Mouse (Mus musculus): ENCODE results near the gene H2-DMa. TPM values are rescaled to one million over a fixed set of nuclear protein-coding genes. Genes with fewer than 3 reads are reported as not detected.

H2-DMa gene
- 8.2 and 10.0 TPM in 2 replicates for polyA plus RNA-seq (2011; ENCODE audit: insufficient read length, low read depth, missing spikeins)

- TF ChIP-seq POLR2A (IDR thresholded peaks at IDR 0.05; ENCODE audit: low read depth, low read length): peak; percentile 97
- TF ChIP-seq CTCF (IDR thresholded peaks at IDR 0.05; ENCODE audit: borderline replicate concordance, insufficient read depth, low read length): no peak
- Histone ChIP-seq H3K27ac (ENCODE audit: insufficient read depth, low read length) (peak within 1 kb of the TSS; percentile 100), H3K4me3 (ENCODE audit: insufficient read depth, low read length) (peak within 1 kb of the TSS; percentile 84), H3K4me1 (ENCODE audit: control insufficient read depth, insufficient read depth, low read length) (peaks cover 11% of the 10 kb centered on the region; the same call in 1 of the 2 replicates)
Observed at GRCm38 (mm10) chr17:34119249-34120179, at the start of gene H2-DMa. Gene H2-DMa (plus strand): TSS chr17:34119541.

- H3K4me3 ChIP-seq (ENCODE audit: insufficient read depth, low read length): no peak overlapping the region
- H3K4me1 ChIP-seq (ENCODE audit: control insufficient read depth, insufficient read depth, low read length): no peaks in the 10 kb centered on the region; the same call in 1 of the 2 replicates
- H3K27ac ChIP-seq (ENCODE audit: insufficient read depth, low read length): no peak overlapping the region
- TF ChIP-seq CTCF (IDR thresholded peaks at IDR 0.05; ENCODE audit: borderline replicate concordance, insufficient read depth, low read length): no peak
- TF ChIP-seq POLR2A (IDR thresholded peaks at IDR 0.05; ENCODE audit: low read depth, low read length): no peak
Observed at GRCm38 (mm10) chr17:34072091-34072490, 47.2 kb upstream of the H2-DMa start.

GRCm38 (mm10) chr17:34075271-34075670 lies 44.1 kb upstream of the H2-DMa start:
- H3K4me3 ChIP-seq (ENCODE audit: insufficient read depth, low read length): no peak overlapping the region
- H3K4me1 ChIP-seq (ENCODE audit: control insufficient read depth, insufficient read depth, low read length): no peaks in the 10 kb centered on the region; the same call in 1 of the 2 replicates
- TF ChIP-seq CTCF (IDR thresholded peaks at IDR 0.05; ENCODE audit: borderline replicate concordance, insufficient read depth, low read length) (no peak), POLR2A (IDR thresholded peaks at IDR 0.05; ENCODE audit: low read depth, low read length) (no peak)
- no peak overlapping the region for H3K27ac ChIP-seq (ENCODE audit: insufficient read depth, low read length)

- no peak overlapping the region for H3K4me3 ChIP-seq (ENCODE audit: insufficient read depth, low read length)
- no peaks in the 10 kb centered on the region; the same call in 1 of the 2 replicates for H3K4me1 ChIP-seq (ENCODE audit: control insufficient read depth, insufficient read depth, low read length)
- no peak for TF ChIP-seq POLR2A (IDR thresholded peaks at IDR 0.05; ENCODE audit: low read depth, low read length)
- no peak overlapping the region for H3K27ac ChIP-seq (ENCODE audit: insufficient read depth, low read length)
Observed at GRCm38 (mm10) chr17:34077549-34077948, 41.8 kb upstream of the H2-DMa start.

- H3K4me1 ChIP-seq (ENCODE audit: control insufficient read depth, insufficient read depth, low read length): no peaks in the 10 kb centered on the region; the same call in 1 of the 2 replicates
- no peak overlapping the region for H3K27ac ChIP-seq (ENCODE audit: insufficient read depth, low read length)
- H3K4me3 ChIP-seq (ENCODE audit: insufficient read depth, low read length): no peak overlapping the region
- no peak for TF ChIP-seq CTCF (IDR thresholded peaks at IDR 0.05; ENCODE audit: borderline replicate concordance, insufficient read depth, low read length)
- TF ChIP-seq POLR2A (IDR thresholded peaks at IDR 0.05; ENCODE audit: low read depth, low read length): no peak
Observed at GRCm38 (mm10) chr17:34078148-34078547, 41.2 kb upstream of the H2-DMa start.

GRCm38 (mm10) chr17:34079002-34079401 lies 40.3 kb upstream of the H2-DMa start:
- H3K4me3 ChIP-seq (ENCODE audit: insufficient read depth, low read length): no peak overlapping the region
- no peak for TF ChIP-seq CTCF (IDR thresholded peaks at IDR 0.05; ENCODE audit: borderline replicate concordance, insufficient read depth, low read length)
- TF ChIP-seq POLR2A (IDR thresholded peaks at IDR 0.05; ENCODE audit: low read depth, low read length): no peak
- H3K27ac ChIP-seq (ENCODE audit: insufficient read depth, low read length): no peak overlapping the region
- no peaks in the 10 kb centered on the region; the same call in 1 of the 2 replicates for H3K4me1 ChIP-seq (ENCODE audit: control insufficient read depth, insufficient read depth, low read length)

- TF ChIP-seq POLR2A (IDR thresholded peaks at IDR 0.05; ENCODE audit: low read depth, low read length): no peak
- no peak for TF ChIP-seq CTCF (IDR thresholded peaks at IDR 0.05; ENCODE audit: borderline replicate concordance, insufficient read depth, low read length)
- no peak overlapping the region for H3K27ac ChIP-seq (ENCODE audit: insufficient read depth, low read length)
Observed at GRCm38 (mm10) chr17:34079621-34080020, 39.7 kb upstream of the H2-DMa start.

GRCm38 (mm10) chr17:34083104-34083503 lies 36.2 kb upstream of the H2-DMa start:
- no peak overlapping the region for H3K4me3 ChIP-seq (ENCODE audit: insufficient read depth, low read length)
- no peak overlapping the region for H3K27ac ChIP-seq (ENCODE audit: insufficient read depth, low read length)
- H3K4me1 ChIP-seq (ENCODE audit: control insufficient read depth, insufficient read depth, low read length): no peaks in the 10 kb centered on the region
- TF ChIP-seq POLR2A (IDR thresholded peaks at IDR 0.05; ENCODE audit: low read depth, low read length): no peak
- TF ChIP-seq CTCF (IDR thresholded peaks at IDR 0.05; ENCODE audit: borderline replicate concordance, insufficient read depth, low read length): no peak

More at GRCm38 (mm10) chr17:34079621-34080020, 39.7 kb upstream of the H2-DMa start:
- H3K4me3 ChIP-seq (ENCODE audit: insufficient read depth, low read length): no peak overlapping the region
- no peaks in the 10 kb centered on the region; the same call in 1 of the 2 replicates for H3K4me1 ChIP-seq (ENCODE audit: control insufficient read depth, insufficient read depth, low read length)

- no peak overlapping the region for H3K4me3 ChIP-seq (ENCODE audit: insufficient read depth, low read length)
- H3K4me1 ChIP-seq (ENCODE audit: control insufficient read depth, insufficient read depth, low read length): no peaks in the 10 kb centered on the region
- no peak for TF ChIP-seq CTCF (IDR thresholded peaks at IDR 0.05; ENCODE audit: borderline replicate concordance, insufficient read depth, low read length)
- TF ChIP-seq POLR2A (IDR thresholded peaks at IDR 0.05; ENCODE audit: low read depth, low read length): no peak
- H3K27ac ChIP-seq (ENCODE audit: insufficient read depth, low read length): no peak overlapping the region
Observed at GRCm38 (mm10) chr17:34087386-34087785, 32.0 kb upstream of the H2-DMa start.

GRCm38 (mm10) chr17:34088124-34088523 lies 31.2 kb upstream of the H2-DMa start:
- H3K4me1 ChIP-seq (ENCODE audit: control insufficient read depth, insufficient read depth, low read length): no peaks in the 10 kb centered on the region
- H3K27ac ChIP-seq (ENCODE audit: insufficient read depth, low read length): no peak overlapping the region
- no peak for TF ChIP-seq POLR2A (IDR thresholded peaks at IDR 0.05; ENCODE audit: low read depth, low read length)
- no peak for TF ChIP-seq CTCF (IDR thresholded peaks at IDR 0.05; ENCODE audit: borderline replicate concordance, insufficient read depth, low read length)
- no peak overlapping the region for H3K4me3 ChIP-seq (ENCODE audit: insufficient read depth, low read length)

All from embryonic fibroblast, embryonic 13.5 days (primary cell).